8 mouse cellular contexts compared by ENCODE assay signal in genomic region chr2:49734013-49734780, GRCm38 (mm10). TPM values are rescaled to one million over a fixed set of nuclear protein-coding genes. Genes with fewer than 3 reads are reported as not detected.
DNase-seq lines count a peak whose midpoint lies in the region; ATAC-seq lines count a peak whose summit lies in the region.

No protein-coding gene starts in this region.

- H3K9ac ChIP-seq in hindbrain, embryonic 16.5 days (ENCODE audit: low read depth, low read length): no peak overlapping the region

- 0 out of 2 replicates have a peak, but pooled peaks cover under 1% of the 10 kb centered on the region for H3K4me1 ChIP-seq in hindbrain, embryonic 16.5 days (ENCODE audit: control insufficient read depth, insufficient read depth, low read depth, low read length)
- no peaks in the 10 kb centered on the region for H3K4me1 ChIP-seq in midbrain, embryonic 10.5 days

- DNase-seq in heart, adult 11 months: peak; percentile 92
- DNase-seq in heart, postnatal 25 days (ENCODE audit: low spot score): no peak
- DNase-seq in cerebellum, postnatal 10 days: peak; percentile 89 to 95
- DNase-seq in frontal cortex, adult 2 months (ENCODE audit: extremely low spot score in 1 of 2, low spot score in 1 of 2): peak; percentile 63 to 90
- peak; percentile 86 to 88 for DNase-seq in left cerebral cortex, postnatal 14 days (ENCODE audit: low spot score in 2 of 2)
- peak; percentile 62 for DNase-seq in midbrain, embryonic 10.5 days (ENCODE audit: low spot score)
- DNase-seq in spleen, adult 12 weeks (ENCODE audit: low spot score): peak; percentile 52

- H3K27ac ChIP-seq in hindbrain, embryonic 16.5 days (ENCODE audit: low read depth, low read length): no peak overlapping the region
- no peak overlapping the region for H3K27ac ChIP-seq in midbrain, embryonic 10.5 days (replicated peaks)

- WGBS in hindbrain, embryonic 16.5 days: 52% methylated on average over 7 of the region's 7 CpGs
- WGBS in midbrain, embryonic 10.5 days: 67% methylated on average over 7 of the region's 7 CpGs

- H3K4me3 ChIP-seq in hindbrain, embryonic 16.5 days (ENCODE audit: low read length): no peak overlapping the region
- H3K4me3 ChIP-seq in midbrain, embryonic 10.5 days: no peak overlapping the region

- no peaks in the 10 kb centered on the region for H3K27me3 ChIP-seq in hindbrain, embryonic 16.5 days (replicated peaks; ENCODE audit: control insufficient read depth, insufficient read depth, low read length)
- no peaks in the 10 kb centered on the region for H3K27me3 ChIP-seq in midbrain, embryonic 10.5 days (ENCODE audit: low read depth, poor library complexity, severe bottlenecking)

- peak; percentile 67 for ATAC-seq in hindbrain, embryonic 16.5 days

- peaks cover 14% of the 10 kb centered on the region; the same call in 1 of the 2 replicates for H3K36me3 ChIP-seq in hindbrain, embryonic 16.5 days (ENCODE audit: control insufficient read depth, insufficient read depth, low read length)
- H3K36me3 ChIP-seq in midbrain, embryonic 10.5 days: peaks cover 88% of the 10 kb centered on the region

- no peaks in the 10 kb centered on the region for H3K9me3 ChIP-seq in hindbrain, embryonic 16.5 days (ENCODE audit: control insufficient read depth, low read length)
- H3K9me3 ChIP-seq in midbrain, embryonic 10.5 days (replicated peaks): no peaks in the 10 kb centered on the region

- intact Hi-C loops in heart, postnatal 25 days (cut with DNase I): loop anchor here (2.0 to 5.0 kb wide), 2 partner anchors 375 to 822 kb away; no protein-coding TSS in a partner anchor
- intact Hi-C loops in left cerebral cortex, postnatal 14 days (cut with DNase I): loop anchor here (5.0 kb wide), 3 partner anchors 282 to 827 kb away; partner anchors contain the start of gene Epc2

- H3K4me2 ChIP-seq in hindbrain, embryonic 16.5 days (ENCODE audit: low read length): no peak overlapping the region

RNA-seq across cellular contexts. Expression of gene Lypd6b, which starts 53.3 kb away (rescaled TPM):
- total RNA-seq in heart, postnatal 25 days (2021): not detected
- polyA plus RNA-seq in frontal cortex, adult 2 months (2012; rRNA removed): 7.5 and 8.0 TPM in 2 replicates
- polyA plus RNA-seq in hindbrain, embryonic 16.5 days (2015; fragmentation: Nextera tagmentation; extraction: Ambion mirVana): 15.6 and 18.8 TPM in 2 replicates
- total RNA-seq in left cerebral cortex, postnatal 14 days (2021): 10 to 100 TPM; 10.7 to 10.9 TPM
- 0.53 and 0.93 TPM in 2 replicates for polyA plus RNA-seq in midbrain, embryonic 10.5 days (2016; fragmentation: Nextera tagmentation; extraction: Ambion mirVana)
